Mouse (Mus musculus) neural tube, embryonic 12.5 days (tissue): ENCODE results near the gene Riox1. TPM values are rescaled to one million over a fixed set of nuclear protein-coding genes. Genes with fewer than 3 reads are reported as not detected.
A peak's percentile ranks its signal among the peaks of the same experiment; 100 is the strongest.

Experiments
- ATAC-seq: fragments of 200-750 bp; cut with Nextera tagmentation; 2 replicates; pipeline ENCODE4 v1.8.0; 2017; ENCODE audit warnings: low read depth, mild to moderate bottlenecking, moderate TSS enrichment, moderate library complexity; ENCODE audit not compliant: low FRiP score
- H3K27ac ChIP-seq: fragments of 300-500 bp; sonication (generic); 2 replicates; pipeline ENCODE4 v1.5.1; 2016
- H3K27me3 ChIP-seq: fragments of 300-500 bp; sonication (generic); replicated peaks from 2 replicates; pipeline ENCODE4 v1.6.1; 2016; ENCODE audit warnings: mild to moderate bottlenecking
- H3K36me3 ChIP-seq: fragments of 300-500 bp; sonication (generic); 2 replicates; pipeline ENCODE4 v1.6.1; 2016; ENCODE audit warnings: mild to moderate bottlenecking
- H3K4me1 ChIP-seq: fragments of 300-500 bp; sonication (generic); 2 replicates; pipeline ENCODE4 v1.6.1; 2016
- H3K4me2 ChIP-seq: fragments of 300-500 bp; sonication (generic); replicated peaks from 2 replicates; pipeline ENCODE4 v1.6.1; 2016; ENCODE audit warnings: mild to moderate bottlenecking
- H3K4me3 ChIP-seq: fragments of 300-500 bp; sonication (generic); 2 replicates; pipeline ENCODE4 v1.5.1; 2016
- H3K9ac ChIP-seq: fragments of 300-500 bp; sonication (generic); 2 replicates; pipeline ENCODE4 v1.6.1; 2016; ENCODE audit warnings: mild to moderate bottlenecking
- H3K9me3 ChIP-seq: fragments of 300-500 bp; sonication (generic); 2 replicates; pipeline ENCODE4 v1.6.1; 2016; ENCODE audit warnings: mild to moderate bottlenecking
- WGBS: fragments of 180-500 bp; shearing (Covaris S2); methylation state at CpG from one replicate; pipeline ENCODE4 v1.1.7; 2016; 5-methylcytosine and 5-hydroxymethylcytosine counted together
- polyA plus RNA-seq: library from polyadenylated mRNA; unstranded; fragments of >200 nt; fragmentation: Nextera tagmentation; extraction: Ambion mirVana; gene quantifications from 2 replicates; pipeline ENCODE4 v1.2.1, GENCODE M21; 2016

Gene Riox1
- polyA plus RNA-seq, 1 experiment from 2014 or later: 21.4 TPM

DNA sequence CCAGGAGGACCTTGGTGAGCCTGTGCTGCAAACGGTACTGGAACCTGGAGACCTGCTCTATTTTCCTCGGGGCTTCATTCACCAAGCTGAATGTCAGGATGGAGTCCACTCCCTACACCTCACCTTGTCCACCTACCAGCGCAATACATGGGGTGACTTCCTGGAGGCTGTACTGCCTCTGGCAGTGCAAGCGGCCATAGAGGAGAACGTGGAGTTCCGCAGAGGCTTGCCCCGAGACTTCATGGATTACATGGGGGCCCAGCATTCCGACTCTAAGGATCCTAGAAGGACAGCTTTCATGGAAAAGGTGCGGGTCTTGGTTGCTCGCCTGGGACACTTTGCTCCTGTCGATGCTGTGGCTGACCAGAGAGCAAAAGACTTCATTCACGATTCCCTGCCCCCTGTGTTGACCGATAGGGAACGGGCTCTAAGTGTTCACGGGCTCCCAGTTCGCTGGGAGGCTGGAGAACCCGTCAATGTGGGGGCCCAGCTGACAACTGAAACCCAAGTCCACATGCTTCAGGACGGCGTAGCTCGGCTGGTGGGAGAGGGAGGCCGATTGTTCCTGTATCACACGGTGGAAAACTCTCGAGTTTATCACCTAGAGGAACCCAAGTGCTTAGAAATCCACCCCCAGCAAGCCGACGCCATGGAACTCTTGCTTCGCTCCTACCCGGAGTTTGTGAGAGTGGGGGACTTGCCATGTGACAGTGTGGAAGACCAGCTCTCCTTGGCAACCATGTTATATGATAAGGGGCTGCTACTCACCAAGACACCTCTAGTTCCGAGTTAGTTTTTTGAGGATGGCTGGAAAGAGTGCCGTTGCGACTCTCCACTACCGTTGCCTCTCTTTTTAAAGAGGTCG lies 1.5 kb downstream of the Riox1 start:
- Histone ChIP-seq H3K36me3 (peaks cover 18% of the 10 kb centered on the region; the same call in 1 of the 2 replicates), H3K27me3 (no peaks in the 10 kb centered on the region), H3K9me3 (no peaks in the 10 kb centered on the region), H3K9ac (peak overlapping the region; percentile 86), H3K4me2 (peak overlapping the region; percentile 95), H3K27ac (no peak overlapping the region), H3K4me1 (peaks cover 24% of the 10 kb centered on the region), H3K4me3 (peak overlapping the region; percentile 92)
- 70% methylated on average over 32 of the region's 32 CpGs for WGBS
- no peak for ATAC-seq

DNA sequence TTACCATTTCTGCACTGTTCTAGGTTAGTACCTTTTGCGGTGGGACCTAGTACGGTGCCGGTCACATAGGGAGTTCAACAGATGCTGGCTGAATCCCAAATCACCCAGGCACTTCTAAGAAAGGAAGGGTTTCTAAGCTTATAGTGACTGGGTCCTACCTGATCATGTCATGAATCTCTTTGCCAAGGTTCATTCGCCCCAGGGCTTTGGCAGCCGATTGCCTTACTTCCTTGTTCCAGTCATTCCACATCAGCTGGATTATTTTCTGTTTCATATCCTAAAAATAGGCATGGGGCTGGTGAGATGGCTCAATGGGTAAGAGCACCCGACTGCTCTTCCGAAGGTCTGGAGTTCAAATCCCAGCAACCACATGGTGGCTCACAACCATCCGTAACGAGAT lies 7.9 kb downstream of the Riox1 start:
- no peaks in the 10 kb centered on the region for H3K9me3 ChIP-seq
- peaks cover 6% of the 10 kb centered on the region for H3K4me1 ChIP-seq
- H3K27me3 ChIP-seq: no peaks in the 10 kb centered on the region
- 93% methylated on average over 9 of the region's 9 CpGs for WGBS
- no peak overlapping the region for H3K9ac ChIP-seq
- no peak for ATAC-seq
- peaks cover 10% of the 10 kb centered on the region; the same call in 1 of the 2 replicates for H3K36me3 ChIP-seq
- H3K4me3 ChIP-seq: no peak overlapping the region
- no peak overlapping the region for H3K27ac ChIP-seq
- H3K4me2 ChIP-seq: no peak overlapping the region

DNA sequence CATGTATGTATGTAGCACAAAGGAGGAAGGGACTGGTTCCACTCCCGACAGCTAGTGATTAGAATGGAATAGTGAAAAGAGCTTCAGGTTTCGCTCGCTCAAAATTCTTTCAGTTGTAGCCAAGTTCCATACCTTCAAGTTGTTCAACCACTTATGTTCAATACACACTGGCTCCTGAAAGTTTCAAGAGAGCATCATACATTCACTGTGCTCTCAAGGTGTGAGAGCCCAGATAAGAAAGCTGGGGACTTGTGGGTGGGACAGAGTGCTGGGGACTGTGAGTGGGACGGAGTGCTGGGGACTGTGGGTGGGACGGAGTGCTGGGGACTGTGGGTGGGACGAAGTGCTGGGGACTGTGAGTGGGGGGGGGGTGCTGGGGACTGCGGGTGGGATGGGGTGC lies 14.8 kb downstream of the Riox1 start:
- H3K4me1 ChIP-seq: no peaks in the 10 kb centered on the region
- H3K36me3 ChIP-seq: no peaks in the 10 kb centered on the region
- 95% methylated on average over 6 of the region's 7 CpGs for WGBS
- H3K4me2 ChIP-seq: no peak overlapping the region
- no peaks in the 10 kb centered on the region for H3K27me3 ChIP-seq
- H3K9me3 ChIP-seq: no peaks in the 10 kb centered on the region
- no peak for ATAC-seq
- no peak overlapping the region for H3K4me3 ChIP-seq
- H3K9ac ChIP-seq: no peak overlapping the region
- no peak overlapping the region for H3K27ac ChIP-seq

DNA sequence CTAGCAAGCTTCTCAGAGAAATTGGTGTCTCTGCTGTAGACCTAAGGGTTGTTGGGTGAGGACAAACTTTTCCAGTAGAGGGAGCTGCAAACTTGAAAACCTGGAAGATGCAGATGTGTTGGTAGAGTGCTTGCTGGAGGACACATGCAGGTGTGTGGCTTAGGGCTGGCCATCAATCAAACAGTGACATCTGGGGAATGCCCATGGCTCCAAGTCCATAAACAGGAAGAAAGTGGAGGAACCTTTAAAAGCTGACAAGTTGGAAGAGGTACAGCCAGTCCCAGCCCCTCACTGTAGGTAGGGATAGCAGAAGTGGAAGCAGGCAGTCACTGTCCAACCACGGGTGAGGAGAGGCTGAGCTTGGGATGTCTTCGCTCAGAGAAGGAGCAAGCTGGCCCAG lies 21.7 kb downstream of the Riox1 start:
- 0 out of 2 replicates have a peak overlapping the region, but pooled peaks have one; percentile 13 for H3K9ac ChIP-seq
- H3K4me1 ChIP-seq: no peaks in the 10 kb centered on the region
- H3K27me3 ChIP-seq: no peaks in the 10 kb centered on the region
- 68% methylated on average over 2 of the region's 2 CpGs for WGBS
- no peak overlapping the region for H3K27ac ChIP-seq
- no peak overlapping the region for H3K4me2 ChIP-seq
- H3K9me3 ChIP-seq: peaks cover 4% of the 10 kb centered on the region; the same call in 1 of the 2 replicates
- H3K4me3 ChIP-seq: no peak overlapping the region
- no peaks in the 10 kb centered on the region for H3K36me3 ChIP-seq
- no peak for ATAC-seq

- Histone ChIP-seq H3K4me3 (no peak overlapping the region), H3K4me2 (no peak overlapping the region), H3K4me1 (no peaks in the 10 kb centered on the region), H3K9me3 (peaks cover 4% of the 10 kb centered on the region; the same call in 1 of the 2 replicates), H3K27ac (no peak overlapping the region), H3K9ac (no peak overlapping the region), H3K27me3 (no peaks in the 10 kb centered on the region), H3K36me3 (no peaks in the 10 kb centered on the region)
- ATAC-seq: no peak
- 94% methylated on average over 6 of the region's 6 CpGs for WGBS
Measured at GRCm38 (mm10) chr12:83978862-83979261, 28.5 kb downstream of the Riox1 start.

DNA sequence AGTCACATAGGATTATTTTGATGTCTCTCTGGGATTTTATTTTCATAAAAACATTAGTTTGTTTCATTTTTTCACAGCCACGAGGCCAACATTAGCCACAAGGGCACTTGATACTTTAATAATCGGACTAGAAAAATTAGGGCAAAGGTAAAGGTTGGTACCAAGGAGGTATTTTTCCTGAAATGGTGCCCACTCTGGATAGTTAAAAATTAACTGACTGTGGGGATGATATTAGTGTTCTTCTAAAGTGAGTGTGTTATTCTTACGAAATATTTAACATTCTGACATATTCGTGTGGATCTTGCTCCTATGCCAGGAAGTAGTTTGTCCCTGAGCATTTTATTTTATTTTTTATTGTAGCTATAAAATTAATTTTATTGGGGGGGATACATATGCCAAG lies 31.2 kb downstream of the Riox1 start:
- ATAC-seq: no peak
- WGBS: 92% methylated on average over 4 of the region's 4 CpGs
- no peaks in the 10 kb centered on the region for H3K27me3 ChIP-seq
- no peak overlapping the region for H3K4me3 ChIP-seq
- no peak overlapping the region for H3K4me2 ChIP-seq
- no peaks in the 10 kb centered on the region for H3K4me1 ChIP-seq
- no peaks in the 10 kb centered on the region for H3K36me3 ChIP-seq
- no peaks in the 10 kb centered on the region for H3K9me3 ChIP-seq
- H3K27ac ChIP-seq: no peak overlapping the region
- H3K9ac ChIP-seq: no peak overlapping the region

DNA sequence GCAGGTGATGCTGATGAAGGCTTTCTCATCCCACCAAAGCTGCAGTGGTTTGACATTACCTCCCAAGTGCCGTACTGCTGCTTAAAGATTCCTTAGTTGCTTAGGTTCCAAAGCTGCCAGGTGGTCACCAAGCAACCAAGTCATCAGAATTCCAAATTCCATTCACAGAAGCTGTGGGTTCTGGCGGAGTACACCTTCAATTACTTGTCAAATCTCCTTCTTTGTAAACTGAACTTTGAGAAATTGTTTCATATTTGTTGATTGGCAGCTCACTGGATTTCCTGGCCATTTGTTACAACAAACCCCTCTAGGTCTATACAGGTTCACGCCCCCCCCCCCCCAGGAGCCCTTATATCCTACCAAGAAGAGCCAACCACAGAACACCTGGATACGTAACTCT lies 34.3 kb downstream of the Riox1 start, which contains the start of gene Heatr4:
Gene Heatr4, minus strand, starts transcription at position 101 of the 400 bp plus-strand sequence.
- WGBS: 79% methylated on average over 4 of the region's 4 CpGs
- no peak within 1 kb of the TSS for H3K9ac ChIP-seq

DNA sequence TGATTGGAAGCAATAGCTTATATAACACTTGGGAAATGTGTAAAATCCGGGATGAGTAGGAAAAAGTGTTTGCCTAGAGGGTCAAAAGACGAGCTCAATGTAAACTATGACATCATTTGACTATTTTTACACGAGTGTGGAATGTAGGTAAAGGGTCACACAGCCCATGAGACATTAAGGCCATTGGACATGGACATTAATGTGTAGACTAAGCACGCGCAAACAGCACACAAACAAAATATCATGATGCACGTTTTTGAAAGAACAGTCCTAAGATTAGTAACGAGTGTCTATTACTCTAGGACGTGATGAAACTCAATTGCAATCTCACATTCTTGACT lies 36.8 kb downstream of the Riox1 start:
- H3K36me3 ChIP-seq: no peaks in the 10 kb centered on the region
- ATAC-seq: no peak
- H3K4me3 ChIP-seq: peak overlapping the region; percentile 57
- H3K9me3 ChIP-seq: no peaks in the 10 kb centered on the region
- H3K4me2 ChIP-seq: peak overlapping the region; percentile 64
- H3K4me1 ChIP-seq: peaks cover 4% of the 10 kb centered on the region; the same call in 1 of the 2 replicates
- peak overlapping the region; percentile 74; the same call in 1 of the 2 replicates for H3K9ac ChIP-seq
- H3K27me3 ChIP-seq: no peaks in the 10 kb centered on the region
- no peak overlapping the region for H3K27ac ChIP-seq
- 39% methylated on average over 8 of the region's 8 CpGs for WGBS

More for the DNA sequence above, 34.3 kb downstream of the Riox1 start, which contains the start of gene Heatr4:
- H3K4me3 ChIP-seq: no peak within 1 kb of the TSS
- no peak for ATAC-seq
- H3K27ac ChIP-seq: no peak within 1 kb of the TSS
- H3K27me3 ChIP-seq: no peaks in the 10 kb centered on the region
- H3K4me2 ChIP-seq: no peak within 1 kb of the TSS
- no peaks in the 10 kb centered on the region for H3K9me3 ChIP-seq
- no peaks in the 10 kb centered on the region for H3K36me3 ChIP-seq
- peaks cover 4% of the 10 kb centered on the region; the same call in 1 of the 2 replicates for H3K4me1 ChIP-seq

- Histone ChIP-seq H3K9ac (peak within 1 kb of the TSS; percentile 74), H3K9me3 (no peaks in the 10 kb centered on the region), H3K27me3 (no peaks in the 10 kb centered on the region), H3K4me3 (peak within 1 kb of the TSS; percentile 57), H3K4me1 (peaks cover 4% of the 10 kb centered on the region; the same call in 1 of the 2 replicates), H3K36me3 (no peaks in the 10 kb centered on the region), H3K4me2 (peak within 1 kb of the TSS; percentile 64), H3K27ac (peak within 1 kb of the TSS; percentile 66)
- ATAC-seq: peak; percentile 93
- WGBS: under 1% methylated on average over 80 of the region's 80 CpGs
Measured at GRCm38 (mm10) chr12:83987583-83988441, 37.4 kb downstream of the Riox1 start, which contains the start of gene Acot2. Gene Acot2, plus strand, starts transcription at chr12:83987861.

GRCm38 (mm10) chr12:83988483-83988882 lies 38.1 kb downstream of the Riox1 start:
- 76% methylated on average over 4 of the region's 4 CpGs for WGBS
- Histone ChIP-seq H3K4me3 (peak overlapping the region; percentile 57), H3K4me2 (peak overlapping the region; percentile 64), H3K9me3 (no peaks in the 10 kb centered on the region), H3K27me3 (no peaks in the 10 kb centered on the region), H3K9ac (peak overlapping the region; percentile 74; the same call in 1 of the 2 replicates), H3K4me1 (peaks cover 4% of the 10 kb centered on the region; the same call in 1 of the 2 replicates), H3K27ac (no peak overlapping the region), H3K36me3 (peaks cover 3% of the 10 kb centered on the region; the same call in 1 of the 2 replicates)
- no peak for ATAC-seq

GRCm38 (mm10) chr12:83989378-83989777 lies 39.0 kb downstream of the Riox1 start:
- H3K4me1 ChIP-seq: peaks cover 4% of the 10 kb centered on the region; the same call in 1 of the 2 replicates
- no peak overlapping the region for H3K9ac ChIP-seq
- peaks cover 3% of the 10 kb centered on the region; the same call in 1 of the 2 replicates for H3K36me3 ChIP-seq
- H3K9me3 ChIP-seq: no peaks in the 10 kb centered on the region
- H3K4me3 ChIP-seq: no peak overlapping the region
- no peaks in the 10 kb centered on the region for H3K27me3 ChIP-seq
- ATAC-seq: no peak
- no peak overlapping the region for H3K4me2 ChIP-seq
- H3K27ac ChIP-seq: no peak overlapping the region
- WGBS: 96% methylated on average over 4 of the region's 4 CpGs

- no peaks in the 10 kb centered on the region for H3K4me1 ChIP-seq
- 76% methylated on average over 2 of the region's 2 CpGs for WGBS
- peaks cover 3% of the 10 kb centered on the region; the same call in 1 of the 2 replicates for H3K36me3 ChIP-seq
- 0 out of 2 replicates have a peak, but pooled peaks cover 5% of the 10 kb centered on the region for H3K9me3 ChIP-seq
- H3K4me2 ChIP-seq: no peak overlapping the region
- H3K27me3 ChIP-seq: no peaks in the 10 kb centered on the region
- H3K4me3 ChIP-seq: no peak overlapping the region
- no peak overlapping the region for H3K9ac ChIP-seq
- ATAC-seq: no peak
- no peak overlapping the region for H3K27ac ChIP-seq
Measured at GRCm38 (mm10) chr12:83997221-83997620, 46.8 kb downstream of the Riox1 start.
